Mouse (Mus musculus) liver, adult (tissue): Measurements from ENCODE around the gene St6galnac4.

Experiments
- GATA4 ChIP-seq: IDR thresholded peaks from 2 replicates; pipeline ENCODE4 v1.6.1; 2014; ENCODE audit warnings: mild to moderate bottlenecking, low read length; ENCODE audit not compliant: insufficient replicate concordance

Gene St6galnac4

GRCm38 (mm10) chr2:32586871-32587351, at the start of gene St6galnac4:
St6galnac4 (plus strand) TSS chr2:32587095.
- TF ChIP-seq GATA4: no peak

- TF ChIP-seq GATA4: peak; percentile 24; the same call in 1 of the 2 replicates
Observed at GRCm38 (mm10) chr2:32537360-32537905, 49.5 kb upstream of the St6galnac4 start.

- no peak for TF ChIP-seq GATA4
Observed at GRCm38 (mm10) chr2:32537941-32538340, 49.0 kb upstream of the St6galnac4 start.

- no peak for TF ChIP-seq GATA4
Observed at GRCm38 (mm10) chr2:32538461-32538860, 48.4 kb upstream of the St6galnac4 start.

GRCm38 (mm10) chr2:32539452-32539981, 47.4 kb upstream of the St6galnac4 start:
- no peak for TF ChIP-seq GATA4

- no peak for TF ChIP-seq GATA4
Observed at GRCm38 (mm10) chr2:32541333-32541908, 45.5 kb upstream of the St6galnac4 start.

- no peak for TF ChIP-seq GATA4
Observed at GRCm38 (mm10) chr2:32541986-32542573, 44.8 kb upstream of the St6galnac4 start.

- TF ChIP-seq GATA4: no peak
Observed at GRCm38 (mm10) chr2:32543031-32543449, 43.9 kb upstream of the St6galnac4 start.

- no peak for TF ChIP-seq GATA4
Observed at GRCm38 (mm10) chr2:32546951-32547350, 39.9 kb upstream of the St6galnac4 start.

- no peak for TF ChIP-seq GATA4
Observed at GRCm38 (mm10) chr2:32547380-32547779, 39.5 kb upstream of the St6galnac4 start.

GRCm38 (mm10) chr2:32547964-32548739, 38.7 kb upstream of the St6galnac4 start:
- no peak for TF ChIP-seq GATA4

- no peak for TF ChIP-seq GATA4
Observed at GRCm38 (mm10) chr2:32549171-32549570, 37.7 kb upstream of the St6galnac4 start.

- TF ChIP-seq GATA4: no peak
Observed at GRCm38 (mm10) chr2:32549764-32550163, 37.1 kb upstream of the St6galnac4 start.

GRCm38 (mm10) chr2:32551236-32551635, 35.7 kb upstream of the St6galnac4 start:
- no peak for TF ChIP-seq GATA4

GRCm38 (mm10) chr2:32553592-32554148, 33.2 kb upstream of the St6galnac4 start:
- no peak for TF ChIP-seq GATA4
